Mouse (Mus musculus) bone marrow macrophage, adult 2 months (primary cell): ENCODE results near the gene Gm572. TPM values are rescaled to one million over a fixed set of nuclear protein-coding genes. Genes with fewer than 3 reads are reported as not detected.

Source experiments
- H3K27ac ChIP-seq: 2 replicates; pipeline ENCODE4 v1.5.1; 2012; ENCODE audit warnings: low read depth, low read length; ENCODE audit not compliant: insufficient read depth
- H3K4me1 ChIP-seq: 2 replicates; pipeline ENCODE4 v1.6.1; 2012; ENCODE audit warnings: low read length; ENCODE audit not compliant: control insufficient read depth, insufficient read depth
- H3K4me3 ChIP-seq: 2 replicates; pipeline ENCODE4 v1.5.1; 2012; ENCODE audit warnings: mild to moderate bottlenecking, low read length, moderate library complexity; ENCODE audit not compliant: insufficient read depth
- CTCF ChIP-seq: IDR thresholded peaks from 2 replicates; pipeline ENCODE4 v1.5.1; 2012; ENCODE audit warnings: low read depth, mild to moderate bottlenecking, low read length, moderate library complexity
- POLR2A ChIP-seq: IDR thresholded peaks from 2 replicates; pipeline ENCODE4 v1.6.1; 2012; ENCODE audit warnings: mild to moderate bottlenecking, low read depth, low read length, borderline replicate concordance
- polyA plus RNA-seq: library from polyadenylated mRNA; stranded (reverse); fragments of >200 nt; gene quantifications from 2 replicates; pipeline ENCODE4 v1.2.4, GENCODE M21; 2012; ENCODE audit not compliant: missing spikeins, insufficient read depth, insufficient read length

Gm572 gene
- polyA plus RNA-seq, 1 experiment = not detected

DNA sequence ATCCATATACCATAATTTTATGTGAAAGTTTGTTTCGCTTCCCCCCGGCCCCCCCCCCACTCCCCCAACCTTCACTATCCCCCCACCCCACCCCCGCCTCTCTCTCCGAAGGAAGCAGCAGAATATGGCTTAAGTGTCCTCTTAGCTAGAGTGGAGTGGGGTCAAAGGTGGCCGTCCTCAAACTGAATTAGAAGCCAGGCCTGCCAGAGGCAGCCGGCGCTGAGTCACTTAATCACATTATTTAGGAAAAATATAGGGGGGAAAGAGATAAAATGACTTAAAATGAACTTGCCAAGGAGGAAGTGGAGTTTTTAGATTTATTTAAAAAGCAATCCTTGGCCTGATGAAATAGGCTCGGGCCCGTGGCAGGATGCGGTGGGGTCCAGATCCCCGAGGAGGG, 65.7 kb downstream of the Gm572 start:
- no peak overlapping the region for H3K27ac ChIP-seq
- H3K4me1 ChIP-seq = no peaks in the 10 kb centered on the region
- TF ChIP-seq POLR2A (no peak), CTCF (no peak)
- H3K4me3 ChIP-seq = no peak overlapping the region

DNA sequence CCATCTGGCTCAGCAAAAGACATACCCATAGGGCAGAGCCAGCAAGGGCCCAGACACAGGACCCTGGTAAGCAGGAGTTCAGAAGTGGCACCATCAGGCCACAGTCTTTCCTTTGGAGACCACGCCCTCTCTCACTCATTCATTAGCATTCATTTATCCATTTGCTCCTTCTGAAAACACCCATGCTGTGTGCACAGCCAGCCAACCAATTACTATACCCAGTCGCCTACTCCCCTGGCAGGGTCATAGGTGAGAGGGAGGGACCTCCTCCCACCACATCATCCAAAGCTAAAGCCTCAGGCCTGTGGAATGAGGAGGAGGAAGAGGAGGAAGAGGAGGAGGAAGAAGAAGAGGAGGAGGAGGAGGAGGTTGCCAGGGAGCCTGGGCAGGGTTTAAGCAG, 67.3 kb downstream of the Gm572 start:
- H3K27ac ChIP-seq = no peak overlapping the region
- no peak overlapping the region for H3K4me3 ChIP-seq
- H3K4me1 ChIP-seq = no peaks in the 10 kb centered on the region
- TF ChIP-seq POLR2A (no peak), CTCF (no peak)

DNA sequence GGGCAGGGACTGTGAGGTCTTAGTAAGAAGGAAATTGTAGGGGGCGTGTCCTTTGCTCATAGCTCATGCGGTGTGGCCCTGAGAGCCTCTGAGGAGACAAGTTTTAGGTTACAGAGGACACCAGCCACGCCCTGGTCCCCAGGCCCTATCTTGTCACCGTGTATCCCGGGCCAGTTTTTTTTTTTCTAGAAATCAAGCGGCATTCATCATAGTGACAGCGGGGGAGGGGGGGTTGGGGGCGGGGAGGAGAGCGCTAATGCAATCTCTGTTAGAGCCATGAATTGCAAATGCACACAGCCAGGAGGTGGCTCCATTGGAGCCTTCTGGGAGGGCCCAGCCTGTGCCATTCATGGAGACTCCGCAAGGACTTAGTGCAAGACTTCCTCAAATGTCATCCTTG, 68.2 kb downstream of the Gm572 start:
- H3K4me3 ChIP-seq = no peak overlapping the region
- no peaks in the 10 kb centered on the region for H3K4me1 ChIP-seq
- no peak for TF ChIP-seq CTCF
- no peak for TF ChIP-seq POLR2A
- H3K27ac ChIP-seq = no peak overlapping the region

DNA sequence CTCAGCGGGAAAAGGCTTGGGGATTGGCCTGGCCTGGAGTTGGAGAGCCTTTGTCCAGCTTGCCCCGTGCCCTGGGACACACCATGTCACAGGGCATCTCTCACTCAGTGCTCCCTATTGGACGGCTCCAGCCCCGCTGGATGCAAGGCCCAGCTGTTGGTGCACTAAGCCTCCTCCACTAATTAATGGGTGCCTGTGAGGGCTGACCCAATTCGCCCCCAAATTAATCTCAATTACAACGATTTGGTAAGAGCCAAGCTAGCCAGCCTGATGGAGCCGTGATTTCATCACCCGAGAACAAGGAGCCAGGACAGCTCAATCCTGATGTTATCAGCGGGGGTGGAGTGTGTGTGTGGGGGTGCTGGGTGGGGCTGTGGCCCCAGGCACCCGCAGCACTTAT, 69.5 kb downstream of the Gm572 start:
- TF ChIP-seq CTCF = no peak
- no peak for TF ChIP-seq POLR2A
- Histone ChIP-seq H3K27ac (no peak overlapping the region), H3K4me3 (no peak overlapping the region), H3K4me1 (no peaks in the 10 kb centered on the region)

DNA sequence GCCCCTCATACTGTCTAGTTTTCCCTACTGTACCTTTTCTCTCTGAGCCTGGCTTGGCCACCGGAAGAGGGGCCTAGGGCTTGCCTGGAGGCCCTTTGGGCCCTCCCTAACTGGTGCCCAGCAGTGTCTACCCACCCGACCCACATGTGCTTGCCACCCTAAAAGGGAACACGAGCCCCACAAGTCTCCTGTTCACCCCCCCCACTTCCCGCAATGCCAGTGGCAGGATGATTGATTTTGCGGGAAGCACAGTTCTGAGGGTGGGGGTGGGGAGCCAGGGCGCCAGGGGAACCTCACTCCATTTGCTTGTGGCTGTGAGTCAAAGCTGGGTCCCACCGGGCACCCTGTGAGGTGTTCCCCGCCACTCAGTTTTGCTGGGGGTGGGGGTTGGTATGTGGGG, 70.9 kb downstream of the Gm572 start:
- no peak overlapping the region for H3K4me3 ChIP-seq
- TF ChIP-seq CTCF (no peak), POLR2A (no peak)
- H3K4me1 ChIP-seq = no peaks in the 10 kb centered on the region
- H3K27ac ChIP-seq = no peak overlapping the region

DNA sequence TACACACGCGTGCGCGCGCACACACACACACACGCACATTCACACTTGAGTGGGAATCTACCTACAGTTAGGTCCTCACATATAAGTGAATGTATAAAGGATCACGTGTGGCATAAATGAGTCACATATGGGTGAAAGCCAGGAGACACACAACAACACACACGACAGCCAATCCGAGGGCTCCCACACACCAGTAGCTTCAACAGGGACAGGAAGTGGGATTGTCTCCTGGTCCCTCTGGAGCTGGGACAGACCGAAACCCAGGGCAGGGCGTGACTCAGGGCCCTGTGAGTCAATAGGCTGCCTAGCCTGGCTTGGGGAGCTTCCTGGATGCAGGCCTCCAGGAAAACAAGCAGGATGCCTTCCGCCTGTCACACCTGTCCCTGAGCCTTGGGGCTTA, 71.6 kb downstream of the Gm572 start:
- H3K4me3 ChIP-seq = no peak overlapping the region
- H3K27ac ChIP-seq = no peak overlapping the region
- TF ChIP-seq POLR2A = no peak
- TF ChIP-seq CTCF = no peak
- H3K4me1 ChIP-seq = no peaks in the 10 kb centered on the region

DNA sequence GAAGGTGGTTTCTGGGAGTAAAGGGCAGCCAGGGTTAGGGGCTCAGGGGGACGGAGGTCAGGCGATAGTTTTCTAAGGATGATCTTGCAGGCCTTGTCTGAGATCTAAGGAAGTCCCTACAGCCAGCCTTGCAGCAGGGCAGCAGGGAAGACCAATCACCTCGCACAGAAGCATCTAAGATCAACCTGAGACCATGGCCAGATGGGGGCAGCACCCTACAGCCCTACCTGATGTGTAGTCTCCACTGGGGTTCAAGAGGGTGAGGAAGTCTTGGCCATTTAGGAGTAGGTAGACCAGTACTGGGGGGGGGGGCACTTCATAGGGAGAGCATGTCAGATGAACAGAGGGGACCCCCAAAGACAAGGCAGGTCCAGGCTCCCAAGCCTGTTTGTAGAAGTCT, 72.3 kb downstream of the Gm572 start:
- Histone ChIP-seq H3K27ac (no peak overlapping the region), H3K4me1 (no peaks in the 10 kb centered on the region), H3K4me3 (no peak overlapping the region)
- TF ChIP-seq CTCF (no peak), POLR2A (no peak)

Other genes starting within 250 kb of the Gm572 start
- 5.1 and 6.9 TPM in 2 replicates for gene Ubiad1, start 198.5 kb upstream of the Gm572 start, polyA plus RNA-seq
- gene Mtor, start 194.7 kb upstream of the Gm572 start, polyA plus RNA-seq = 10.0 and 14.1 TPM in 2 replicates
- 0.68 TPM in 1 of 2 replicates, not detected in the other for gene Angptl7, start 142.9 kb upstream of the Gm572 start, polyA plus RNA-seq
- 35.1 and 36.9 TPM in 2 replicates for gene Exosc10, start 84.9 kb upstream of the Gm572 start, polyA plus RNA-seq
- gene Srm, start 51.8 kb upstream of the Gm572 start, polyA plus RNA-seq = 7.3 and 9.3 TPM in 2 replicates
- not detected in 2 replicates for gene Masp2, start 40.8 kb upstream of the Gm572 start, polyA plus RNA-seq
- gene Tardbp, start 16.3 kb upstream of the Gm572 start, polyA plus RNA-seq = 180 and 197 TPM in 2 replicates
- 1.0 and 1.3 TPM in 2 replicates for gene Casz1, start 161.1 kb downstream of the Gm572 start, polyA plus RNA-seq